Mouse (Mus musculus): Measurements from ENCODE around the gene Ptcd2. TPM values are rescaled to one million over a fixed set of nuclear protein-coding genes. Genes with fewer than 3 reads are reported as not detected.
A peak's percentile ranks its signal among the peaks of the same experiment; 100 is the strongest.
"Not testable (repeated sequence)": the region's sequence is repeated elsewhere in the genome, so short reads cannot be mapped to it uniquely, and the experiment has no call there.

Ptcd2 gene
- total RNA-seq, 4 experiments from 2014 or later: 26.4 to 35.2 (median 29.1) TPM

- no peak for DNase-seq (ENCODE audit: low spot score in 2 of 2)
These were observed 12.1 kb upstream of the Ptcd2 start for GRCm38 (mm10) chr13:99356428-99357265.

- DNase-seq (ENCODE audit: low spot score in 2 of 2): no peak
These were observed 11.4 kb upstream of the Ptcd2 start for GRCm38 (mm10) chr13:99355861-99356260.

DNA sequence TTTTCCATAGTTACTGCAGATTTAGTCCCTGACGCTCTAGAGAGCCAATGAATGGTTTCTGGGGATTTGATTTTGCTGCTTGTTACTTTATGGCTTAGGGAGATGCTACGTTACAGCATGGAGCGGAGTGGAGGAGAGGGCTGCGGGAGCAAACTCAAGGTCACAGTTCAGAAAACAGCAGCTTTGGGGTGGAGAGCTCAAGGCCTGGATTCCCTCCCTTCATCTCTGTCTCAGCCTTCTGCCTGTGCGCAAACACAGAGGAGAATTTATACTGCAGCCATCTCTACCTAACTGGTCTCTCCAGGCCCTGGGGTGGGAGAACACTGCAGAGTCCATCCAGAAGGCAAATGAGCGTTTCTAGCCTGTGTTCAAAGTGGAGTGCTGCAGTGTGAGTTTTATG lies 10.6 kb upstream of the Ptcd2 start:
- DNase-seq (ENCODE audit: low spot score in 2 of 2): no peak

GRCm38 (mm10) chr13:99353490-99353851 lies 9.0 kb upstream of the Ptcd2 start:
- no peak for DNase-seq (ENCODE audit: low spot score in 2 of 2)

DNA sequence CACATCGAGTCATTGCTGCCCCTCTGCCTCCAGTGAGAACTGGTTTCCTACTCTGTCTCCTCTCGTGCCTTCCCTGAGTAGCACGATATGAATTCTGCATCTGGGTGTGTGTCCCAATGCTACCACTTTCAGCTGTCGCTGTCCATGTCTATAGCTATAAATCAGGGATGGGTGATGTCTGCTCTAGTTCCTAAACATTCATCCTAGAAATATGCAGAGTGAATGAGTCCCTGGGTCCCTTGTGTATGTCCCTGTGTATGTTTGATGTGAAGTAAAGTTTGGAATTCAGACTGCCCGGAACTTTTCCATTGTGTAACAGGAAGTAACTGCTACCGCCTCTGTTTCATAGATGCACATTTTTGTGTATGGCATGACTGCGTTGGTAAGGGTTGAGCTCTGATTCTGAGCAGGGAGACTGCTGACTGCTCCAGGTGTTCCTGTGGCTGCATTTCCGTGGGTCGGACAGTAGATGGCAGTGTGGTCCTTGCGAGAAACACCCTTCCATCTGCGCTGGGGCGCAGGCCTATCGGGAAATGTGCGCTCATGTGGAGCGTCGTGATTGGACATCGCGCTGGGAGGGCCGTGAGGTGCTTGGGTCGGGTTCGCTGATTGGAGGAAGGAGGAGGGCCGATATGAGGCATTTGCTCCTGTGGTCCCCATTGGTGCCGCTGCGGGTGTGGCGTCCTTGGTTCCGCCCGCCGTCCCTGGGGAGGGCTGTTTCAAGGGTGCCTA lies 8.4 kb upstream of the Ptcd2 start:
- DNase-seq (ENCODE audit: low spot score in 2 of 2): peak; percentile 97 to 98

DNA sequence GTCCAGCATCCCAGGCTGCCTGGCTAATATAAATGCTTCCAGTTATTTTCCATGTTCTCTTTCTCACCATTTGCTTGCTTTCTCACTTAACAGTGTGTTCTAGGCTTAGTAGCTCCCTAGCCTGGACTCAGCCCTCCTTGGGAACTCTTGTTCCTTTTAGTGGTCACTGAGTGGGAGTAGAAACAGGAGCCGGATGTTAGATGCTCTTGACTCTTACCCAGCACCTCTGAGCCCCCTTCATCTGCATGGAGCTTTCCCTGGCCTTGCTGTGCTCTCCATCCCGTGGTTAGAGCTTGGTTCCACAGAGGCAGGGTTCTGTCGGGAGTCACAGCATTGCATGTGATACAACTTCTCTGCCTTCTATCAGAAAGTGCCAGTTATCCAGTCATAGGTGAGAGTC lies 7.1 kb upstream of the Ptcd2 start:
- DNase-seq (ENCODE audit: low spot score in 2 of 2): no peak

GRCm38 (mm10) chr13:99351186-99351585 lies 6.7 kb upstream of the Ptcd2 start:
- no peak for DNase-seq (ENCODE audit: low spot score in 2 of 2)

DNA sequence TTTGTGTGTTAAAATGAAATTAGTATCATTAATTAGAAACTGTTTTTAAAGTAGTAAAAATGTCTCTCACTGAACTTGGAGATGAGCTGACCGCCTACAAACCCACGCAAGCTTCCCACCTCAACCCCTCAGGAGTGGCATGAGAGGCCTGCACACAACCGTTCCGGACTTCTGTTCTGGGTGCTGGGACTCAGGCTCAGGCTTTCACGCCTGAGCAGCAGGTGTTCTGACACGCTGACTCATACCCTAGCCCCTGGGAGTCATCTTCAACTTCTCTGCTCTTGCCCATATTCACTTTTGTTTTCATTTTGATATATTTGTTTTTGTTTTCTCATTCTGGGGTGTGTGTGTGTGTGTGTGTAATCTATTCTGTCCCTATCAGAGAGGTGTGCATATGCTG lies 5.5 kb upstream of the Ptcd2 start:
- DNase-seq (ENCODE audit: low spot score in 2 of 2): no peak

DNA sequence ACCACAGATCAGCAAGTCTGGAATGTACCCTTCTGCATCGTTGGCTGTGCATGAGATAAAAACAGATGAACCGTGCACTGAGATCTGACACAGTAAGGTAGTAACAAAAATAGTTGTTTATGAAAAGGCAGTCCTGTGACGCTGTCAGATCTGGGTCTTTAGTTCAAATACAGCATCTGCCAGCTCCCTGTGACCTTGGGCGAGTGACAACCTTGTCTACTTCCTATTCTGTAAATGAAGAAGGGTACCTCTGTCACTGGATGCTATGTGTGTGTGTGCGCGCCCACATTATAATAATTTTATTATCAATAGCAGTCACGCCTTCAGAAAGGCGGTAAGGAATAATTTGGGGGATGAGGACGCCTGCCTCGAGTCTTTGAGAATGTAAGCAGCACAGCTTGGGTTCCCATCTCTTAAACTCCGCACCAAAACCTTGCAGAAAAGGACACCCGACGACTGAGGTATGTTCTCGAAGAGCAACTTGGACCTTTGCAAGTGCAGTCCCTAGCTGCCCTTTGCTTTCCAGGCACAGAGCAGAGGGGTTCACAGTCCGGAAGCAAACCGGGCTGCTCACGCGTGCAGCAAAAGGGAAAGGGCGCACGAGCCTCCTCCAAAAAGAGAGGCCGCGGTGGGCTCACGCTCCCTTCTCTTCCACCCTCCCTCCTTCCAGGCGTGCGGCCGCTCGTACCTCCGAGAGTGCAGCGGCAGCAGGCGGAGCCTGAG lies 468 bp downstream of the Ptcd2 start:
- DNase-seq (ENCODE audit: low spot score in 2 of 2): peak; percentile 17 to 33

DNA sequence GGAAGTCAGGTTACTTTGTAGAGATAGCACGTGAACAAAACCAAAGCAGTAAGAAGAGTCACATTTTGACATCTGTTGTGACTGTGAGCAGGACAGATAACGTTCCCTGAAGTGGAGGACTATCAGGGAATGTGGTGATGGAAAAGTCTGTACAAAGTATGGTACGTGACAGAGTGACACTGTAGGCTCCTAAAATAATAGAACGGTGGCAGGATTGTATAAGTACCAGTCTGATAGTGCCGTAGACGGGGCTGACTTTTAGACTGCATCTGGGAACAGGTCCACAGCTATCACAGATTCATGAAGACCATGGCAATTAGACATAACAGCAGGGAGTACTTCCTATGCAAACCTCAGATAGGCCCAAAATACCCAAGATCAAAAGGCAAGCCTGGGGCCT lies 3.0 kb downstream of the Ptcd2 start:
- DNase-seq (ENCODE audit: low spot score in 2 of 2): no peak

- no peak for DNase-seq (ENCODE audit: low spot score in 2 of 2)
These were observed 7.0 kb downstream of the Ptcd2 start for GRCm38 (mm10) chr13:99337510-99337909.

- no peak for DNase-seq (ENCODE audit: low spot score in 2 of 2)
These were observed 13.2 kb downstream of the Ptcd2 start for GRCm38 (mm10) chr13:99331255-99331654.

- not testable (repeated sequence) for DNase-seq (ENCODE audit: low spot score in 2 of 2)
These were observed 20.2 kb downstream of the Ptcd2 start for GRCm38 (mm10) chr13:99324337-99324685.

DNA sequence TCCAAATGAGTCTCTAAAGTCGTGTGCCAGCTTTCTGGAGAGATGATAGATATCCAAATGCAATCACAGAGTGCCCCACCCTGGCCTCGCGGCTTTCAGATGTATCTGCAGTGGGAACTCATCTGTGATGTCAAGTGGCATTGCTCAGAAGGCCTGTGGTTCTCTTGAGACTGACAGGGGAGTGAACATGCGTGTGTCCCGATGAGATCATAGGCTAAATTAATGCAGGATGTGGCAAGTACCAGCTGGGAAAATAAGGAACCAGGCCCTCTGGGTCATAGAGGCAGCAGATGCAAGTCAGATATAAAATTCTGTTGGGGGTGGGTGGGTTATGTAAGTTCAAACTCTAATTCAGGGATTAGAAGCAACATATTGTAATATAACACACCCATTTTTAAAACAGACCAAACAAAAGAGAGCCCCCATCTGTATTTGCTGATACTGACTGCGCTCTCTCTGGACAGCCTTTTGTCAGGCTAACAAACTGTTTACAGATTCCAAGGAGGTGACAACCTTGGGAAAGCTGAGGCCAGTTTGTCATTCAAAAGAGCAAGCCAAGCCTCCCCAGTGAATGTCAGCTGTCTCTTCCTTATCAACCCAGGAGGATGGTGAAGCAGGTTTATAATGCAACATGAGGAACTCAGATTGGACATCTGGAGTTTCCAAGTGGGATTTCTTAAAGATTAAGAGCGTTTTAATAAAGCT lies 20.7 kb downstream of the Ptcd2 start:
- no peak for DNase-seq (ENCODE audit: low spot score in 2 of 2)

GRCm38 (mm10) chr13:99322915-99323314 lies 21.6 kb downstream of the Ptcd2 start:
- DNase-seq (ENCODE audit: low spot score in 2 of 2): not testable (repeated sequence)

DNA sequence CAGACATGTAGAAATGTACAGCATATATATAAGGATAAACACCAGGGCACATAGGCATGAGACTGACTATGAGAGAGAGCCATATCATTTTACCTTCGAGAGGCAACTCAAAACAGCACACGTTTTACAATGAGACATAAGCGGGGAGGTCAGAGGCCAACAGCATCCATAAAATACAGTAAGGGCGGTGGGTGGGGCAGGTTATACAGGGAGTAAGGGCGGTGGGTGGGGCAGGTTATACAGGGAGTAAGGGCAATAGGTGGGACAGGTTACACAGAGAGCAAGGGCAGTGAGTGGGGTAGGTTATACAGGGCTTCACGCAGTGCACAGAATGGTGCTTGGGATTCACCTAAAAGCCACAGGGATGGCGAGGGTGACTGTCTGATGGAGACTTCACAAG lies 24.1 kb downstream of the Ptcd2 start:
- DNase-seq (ENCODE audit: low spot score in 2 of 2): no peak

- peak in 1 of 2 experiments; percentile 64 for DNase-seq (ENCODE audit: low spot score in 2 of 2)
These were observed 27.4 kb downstream of the Ptcd2 start for GRCm38 (mm10) chr13:99317058-99317457.

- no peak for DNase-seq (ENCODE audit: low spot score in 2 of 2)
These were observed 28.1 kb downstream of the Ptcd2 start for GRCm38 (mm10) chr13:99316366-99316765.

- no peak for DNase-seq (ENCODE audit: low spot score in 2 of 2)
These were observed 29.8 kb downstream of the Ptcd2 start for GRCm38 (mm10) chr13:99314657-99315181.

- no peak for DNase-seq (ENCODE audit: low spot score in 2 of 2)
These were observed 30.4 kb downstream of the Ptcd2 start for GRCm38 (mm10) chr13:99314098-99314497.

DNA sequence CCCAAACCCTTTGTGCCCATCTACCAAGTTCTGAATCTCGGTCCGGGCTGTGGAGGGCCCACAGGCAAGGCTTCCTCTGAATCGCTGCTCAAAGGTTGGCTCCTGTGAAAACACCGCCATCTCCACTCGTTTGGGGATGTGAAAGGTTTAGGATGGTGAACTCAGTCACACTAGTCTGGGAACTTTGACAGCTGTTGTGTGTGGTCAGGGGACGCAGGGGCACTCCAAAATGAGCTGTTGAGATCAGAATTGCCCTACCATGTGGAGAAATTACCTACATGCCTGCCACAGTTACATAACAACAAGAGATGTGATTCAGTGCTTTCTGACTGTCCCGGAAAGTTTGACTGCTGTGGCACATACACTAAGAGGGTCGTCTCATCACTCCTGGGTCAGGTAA lies 36.1 kb downstream of the Ptcd2 start:
- DNase-seq (ENCODE audit: low spot score in 2 of 2): no peak
